Mouse (Mus musculus) MEL (cell line): ENCODE measurements around the gene Arsg.

ENCODE experiments used
- CHD2 ChIP-seq: IDR thresholded peaks from 2 replicates; pipeline ENCODE4 v1.6.1; 2011; ENCODE audit warnings: low read length, improper control_type of control experiment
- CTCF ChIP-seq, 3 experiments: IDR thresholded peaks in 2 of 3; conservative IDR thresholded peaks in 1 of 3; 2 replicates each; pipeline ENCODE4 v1.5.1; 2011 to 2012; ENCODE audit warnings: low read length in 3 of 3, low read depth in 2 of 3, mild to moderate bottlenecking in 2 of 3, improper control_type of control experiment in 1 of 3, inconsistent platforms in 1 of 3, mixed read lengths in 1 of 3, moderate library complexity in 1 of 3; ENCODE audit not compliant: control insufficient read depth in 1 of 3, insufficient read depth in 1 of 3, poor library complexity in 1 of 3, severe bottlenecking in 1 of 3
- E2F4 ChIP-seq: IDR thresholded peaks from 2 replicates; pipeline ENCODE4 v1.6.1; 2011; ENCODE audit warnings: low read depth, low read length, improper control_type of control experiment, borderline replicate concordance
- GATA1 ChIP-seq: IDR thresholded peaks from 2 replicates; pipeline ENCODE4 v1.6.1; 2011; ENCODE audit warnings: low read depth, low read length, improper control_type of control experiment
- JUND ChIP-seq: IDR thresholded peaks from 2 replicates; pipeline ENCODE4 v1.6.1; 2011; ENCODE audit warnings: low read depth, mild to moderate bottlenecking, improper control_type of control experiment, low read length
- RCOR1 ChIP-seq: IDR thresholded peaks from 2 replicates; pipeline ENCODE4 v1.6.1; 2012; ENCODE audit warnings: low read depth, mild to moderate bottlenecking, inconsistent platforms, low read length, improper control_type of control experiment
- USF1 ChIP-seq: IDR thresholded peaks from 2 replicates; pipeline ENCODE4 v1.6.1; 2014; ENCODE audit warnings: low read depth, mild to moderate bottlenecking, inconsistent platforms, low read length, improper control_type of control experiment, moderate library complexity
- ZC3H11A ChIP-seq: IDR thresholded peaks from 2 replicates; pipeline ENCODE4 v1.6.1; 2012; ENCODE audit warnings: low read depth, mild to moderate bottlenecking, inconsistent platforms, low read length, improper control_type of control experiment

- TF ChIP-seq E2F4 (no peak), CTCF (IDR thresholded peaks at IDR 0.05 in 2 of 3, conservative IDR thresholded peaks at IDR 0.05 in 1 of 3; ENCODE audit: control insufficient read depth in 1 of 3, insufficient read depth in 1 of 3, low read depth in 2 of 3, low read length in 3 of 3, poor library complexity in 1 of 3, severe bottlenecking in 1 of 3) (peak; percentile 44 to 68 (median 63)), USF1 (no peak), RCOR1 (no peak), ZC3H11A (peak; percentile 58), CHD2 (no peak), JUND (no peak), GATA1 (no peak)
Observed at GRCm38 (mm10) chr11:109444600-109444999, 28.6 kb upstream of the Arsg start.
